Mouse (Mus musculus): ENCODE results near the gene Adrb1.

Adrb1 gene

DNA sequence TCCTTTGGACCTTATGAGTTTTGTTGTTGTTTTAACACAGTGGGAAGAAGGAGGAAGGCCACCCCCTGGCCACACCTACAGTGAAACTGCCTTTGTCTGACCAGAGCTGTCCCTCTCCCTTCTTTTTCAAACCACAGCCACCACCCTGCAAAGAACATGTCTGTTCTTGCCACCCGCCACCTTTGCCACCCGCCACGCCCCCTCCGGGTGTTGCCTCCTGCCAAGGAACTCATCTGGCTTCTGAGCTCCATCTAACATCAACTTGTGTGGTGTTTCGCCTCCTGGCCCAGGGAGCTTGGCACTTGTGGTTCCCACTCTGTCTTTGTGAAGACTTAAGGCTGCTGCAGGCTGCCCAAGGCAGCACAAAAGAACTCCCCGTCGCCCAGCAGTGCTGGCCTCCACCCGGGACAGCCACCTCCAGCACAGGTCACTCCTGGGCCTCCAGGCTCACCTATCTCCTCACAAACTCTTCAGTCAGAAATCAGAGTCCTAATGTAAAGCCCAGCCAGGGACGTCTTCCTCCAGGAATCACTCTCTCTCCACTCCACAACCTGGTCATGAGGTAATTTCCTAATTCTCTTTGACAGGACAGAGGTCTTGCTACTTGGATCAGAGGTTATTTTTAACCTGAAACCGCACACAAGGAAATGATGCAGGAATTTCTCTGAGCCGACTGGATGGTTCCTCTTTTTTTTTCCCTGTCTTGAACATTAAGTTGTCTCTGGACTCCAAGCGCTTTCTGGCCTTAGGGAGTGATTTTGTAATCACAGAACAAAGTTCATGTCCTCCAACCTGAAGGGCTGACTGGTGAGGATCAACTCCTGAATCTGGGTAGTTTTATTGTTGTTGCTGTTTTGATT, 18.5 kb upstream of the Adrb1 start:
- no peak for DNase-seq (ENCODE audit: low read depth)

DNA sequence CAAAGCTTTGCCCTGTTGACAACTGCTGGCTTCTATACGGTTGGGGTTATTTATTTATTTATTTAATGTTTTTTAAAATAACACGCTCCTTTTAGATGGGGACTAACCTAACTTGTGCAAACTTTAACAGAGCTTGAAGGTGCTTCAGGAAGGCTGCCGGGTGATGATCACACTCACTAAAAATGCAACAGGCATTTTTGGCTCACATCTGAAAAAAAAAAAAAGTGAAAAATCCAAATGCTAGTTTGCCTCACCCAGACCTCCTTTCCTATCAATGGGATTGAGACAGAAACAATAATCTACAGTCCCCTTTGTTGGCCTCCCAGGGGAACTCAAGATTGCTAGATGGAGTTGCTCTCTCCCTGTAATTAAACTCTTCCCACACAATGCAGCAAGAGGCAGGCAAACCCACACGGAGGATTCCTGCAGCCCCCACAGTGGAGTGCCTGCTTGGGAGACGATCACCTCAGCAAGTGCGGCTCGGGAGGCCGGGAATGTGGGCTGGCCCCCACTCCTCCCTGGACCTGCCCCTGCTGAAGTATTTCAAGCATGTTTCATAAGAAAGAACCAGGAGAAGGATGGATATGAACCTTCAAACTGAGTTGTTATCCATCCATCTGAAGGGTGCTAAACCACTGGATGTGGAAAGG, 16.8 kb upstream of the Adrb1 start:
- DNase-seq (ENCODE audit: low read depth) = peak; percentile 26

DNA sequence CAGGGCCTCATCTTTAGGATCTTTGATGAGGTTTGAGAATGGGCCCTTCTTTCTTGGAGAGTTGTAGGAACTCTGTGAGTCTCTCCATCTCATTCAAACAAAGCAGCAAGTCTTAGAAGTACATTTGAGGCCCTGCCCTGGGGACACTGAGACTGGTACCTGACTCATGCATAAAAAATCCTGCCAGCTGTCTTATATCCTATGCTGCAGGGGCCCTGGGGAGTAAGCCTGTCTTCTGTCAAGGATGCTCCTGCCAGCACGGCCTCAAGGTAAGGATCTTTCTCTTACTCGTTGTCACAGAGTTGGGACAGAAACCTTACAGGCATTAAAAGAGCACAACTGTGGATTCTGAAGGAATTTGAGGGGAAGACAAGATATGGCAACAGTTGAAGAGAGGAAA, 13.2 kb upstream of the Adrb1 start:
- peak; percentile 37 for DNase-seq (ENCODE audit: low read depth)

DNA sequence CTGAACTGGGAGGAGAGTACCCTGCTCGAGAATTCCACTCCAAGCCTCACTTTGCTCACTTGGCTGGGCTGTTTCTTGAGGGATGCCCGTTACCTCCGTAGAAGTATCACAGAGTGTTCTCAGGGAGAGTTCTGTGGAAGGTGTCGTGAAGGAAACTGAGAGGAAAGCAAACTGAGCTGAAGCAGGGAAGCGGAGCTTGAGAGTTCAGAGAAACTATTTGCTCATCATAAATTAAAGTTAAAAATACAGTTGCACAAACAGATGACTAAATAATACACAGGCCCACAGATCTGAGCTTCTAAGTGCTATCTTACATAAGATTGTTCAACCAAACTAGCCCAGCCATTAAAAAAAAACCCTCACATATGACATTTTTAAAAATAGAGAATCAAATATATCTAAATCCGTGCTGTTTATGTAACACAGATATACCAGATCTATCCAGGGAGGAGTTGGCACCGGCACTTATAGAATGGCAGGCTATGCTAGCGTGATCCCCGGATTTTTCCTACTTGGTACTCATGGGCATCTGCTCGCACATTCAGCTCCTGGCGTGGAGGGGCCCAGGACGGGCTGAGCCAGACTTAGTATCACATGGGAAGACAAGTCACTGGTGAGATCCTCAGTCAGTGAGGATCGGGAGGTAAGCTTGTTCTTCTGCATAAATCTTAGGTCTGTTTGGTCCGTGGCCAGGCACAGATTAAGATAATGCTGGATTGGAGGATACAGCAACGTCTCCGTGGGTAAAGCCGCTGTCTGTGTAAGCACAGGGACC, 11.7 kb upstream of the Adrb1 start:
- no peak for DNase-seq (ENCODE audit: low read depth)

DNA sequence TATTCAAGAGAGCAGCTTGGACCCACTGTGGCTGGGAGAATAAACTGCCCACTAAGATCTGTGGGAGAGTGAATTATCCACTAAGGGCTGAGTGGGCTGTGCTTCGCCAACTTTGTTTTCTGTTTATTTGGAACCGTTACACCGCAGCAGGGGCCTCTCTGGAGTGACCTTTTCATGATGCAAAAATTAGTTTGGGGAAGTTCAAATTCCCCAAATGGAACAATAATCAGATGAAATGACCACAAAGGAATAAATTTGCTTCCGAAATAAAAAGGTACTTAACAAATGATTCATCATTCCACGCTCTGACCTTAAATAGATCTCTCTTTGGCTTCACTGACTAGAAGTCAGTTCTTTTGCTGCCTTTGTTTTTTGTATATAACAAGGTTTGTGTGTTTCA, 8.4 kb upstream of the Adrb1 start:
- no peak for DNase-seq (ENCODE audit: low read depth)

DNA sequence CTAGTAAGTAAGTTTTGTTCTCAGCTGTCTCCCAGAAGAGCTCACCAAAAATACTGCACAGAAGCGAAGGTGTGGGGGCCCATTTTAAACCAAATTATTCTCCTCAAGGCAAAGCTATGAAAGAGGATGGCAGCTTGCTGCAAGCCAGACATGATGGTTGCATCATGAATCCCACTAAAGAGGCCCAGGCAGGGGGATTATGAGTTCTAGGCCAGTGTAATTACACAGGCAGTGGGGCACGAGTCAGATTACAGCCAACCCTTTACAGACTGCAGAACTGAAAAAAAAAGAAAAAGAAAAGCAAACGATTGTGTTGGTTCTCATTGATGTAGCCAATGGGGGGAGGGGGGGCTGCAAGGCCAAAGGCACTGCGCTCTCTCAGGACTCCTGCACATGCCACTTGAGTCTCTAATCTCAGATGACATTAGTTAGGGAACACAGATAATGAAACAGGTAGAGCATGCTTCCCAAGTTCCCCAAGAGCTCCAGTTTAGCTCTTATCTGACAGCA, 7.3 kb upstream of the Adrb1 start:
- peak; percentile 26 for DNase-seq (ENCODE audit: low read depth)

DNA sequence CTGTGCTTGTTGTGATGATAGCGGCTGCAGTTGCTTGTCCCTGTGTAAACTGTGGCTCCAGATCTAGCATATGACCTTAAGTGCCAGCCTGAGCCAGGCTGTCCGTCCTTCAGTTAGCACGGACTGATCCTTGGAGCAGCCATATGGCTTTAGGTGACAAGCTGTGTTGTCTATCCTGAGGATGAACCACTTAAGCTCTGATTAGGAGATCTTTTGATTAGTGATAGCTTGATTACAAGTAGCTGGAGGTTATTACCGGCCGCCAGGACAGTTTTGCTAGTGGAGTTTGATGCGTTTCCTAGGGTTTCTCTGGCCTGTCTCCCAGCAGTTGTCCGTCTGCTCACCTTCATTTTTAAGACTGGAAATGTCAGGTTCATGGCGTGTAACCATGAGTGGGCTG, 4.0 kb upstream of the Adrb1 start:
- DNase-seq (ENCODE audit: low read depth) = no peak

DNA sequence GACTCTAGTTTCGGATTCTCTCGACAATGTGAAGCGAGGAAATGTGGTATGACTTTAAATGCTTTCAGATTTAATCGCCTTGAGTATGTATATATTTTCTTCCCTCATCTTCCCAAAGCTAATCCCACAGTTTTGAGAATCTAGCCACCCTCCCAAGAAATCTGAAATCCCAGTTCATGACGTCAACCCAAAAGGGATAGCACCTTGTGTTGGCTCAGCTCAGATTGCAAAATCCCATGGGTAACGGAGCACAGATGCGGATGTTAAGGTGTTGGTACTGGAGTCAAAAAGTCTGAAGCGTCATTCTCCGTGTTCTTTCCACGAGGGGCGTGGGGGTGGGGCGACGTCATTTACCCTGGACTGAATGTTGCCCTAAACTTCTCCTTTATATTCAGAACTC, 1.1 kb upstream of the Adrb1 start:
- no peak for DNase-seq (ENCODE audit: low read depth)

DNA sequence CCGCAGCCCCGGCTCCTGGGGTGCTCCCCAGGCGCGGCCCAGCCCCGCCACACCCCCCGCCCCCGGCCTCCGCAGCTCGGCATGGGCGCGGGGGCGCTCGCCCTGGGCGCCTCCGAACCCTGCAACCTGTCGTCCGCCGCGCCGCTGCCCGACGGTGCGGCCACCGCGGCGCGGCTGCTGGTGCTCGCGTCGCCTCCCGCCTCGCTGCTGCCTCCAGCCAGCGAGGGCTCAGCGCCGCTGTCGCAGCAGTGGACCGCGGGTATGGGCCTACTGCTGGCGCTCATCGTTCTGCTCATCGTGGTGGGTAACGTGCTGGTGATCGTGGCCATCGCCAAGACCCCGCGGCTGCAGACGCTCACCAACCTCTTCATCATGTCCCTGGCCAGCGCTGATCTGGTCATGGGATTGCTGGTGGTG, 300 bp downstream of the Adrb1 start:
- DNase-seq (ENCODE audit: low read depth) = no peak

DNA sequence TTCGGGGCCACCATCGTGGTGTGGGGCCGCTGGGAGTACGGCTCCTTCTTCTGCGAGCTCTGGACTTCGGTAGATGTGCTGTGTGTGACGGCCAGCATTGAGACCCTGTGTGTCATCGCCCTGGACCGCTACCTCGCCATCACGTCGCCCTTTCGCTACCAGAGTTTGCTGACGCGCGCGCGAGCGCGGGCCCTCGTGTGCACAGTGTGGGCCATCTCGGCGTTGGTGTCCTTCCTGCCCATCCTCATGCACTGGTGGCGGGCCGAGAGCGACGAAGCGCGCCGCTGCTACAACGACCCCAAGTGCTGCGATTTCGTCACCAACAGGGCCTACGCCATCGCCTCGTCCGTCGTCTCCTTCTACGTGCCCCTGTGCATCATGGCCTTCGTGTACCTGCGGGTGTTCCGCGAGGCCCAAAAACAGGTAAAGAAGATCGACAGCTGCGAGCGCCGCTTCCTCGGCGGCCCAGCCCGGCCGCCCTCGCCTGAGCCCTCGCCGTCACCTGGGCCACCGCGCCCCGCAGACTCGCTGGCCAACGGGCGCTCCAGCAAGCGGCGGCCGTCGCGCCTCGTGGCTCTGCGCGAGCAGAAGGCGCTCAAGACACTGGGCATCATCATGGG, 822 bp downstream of the Adrb1 start:
- no peak for DNase-seq (ENCODE audit: low read depth)

DNA sequence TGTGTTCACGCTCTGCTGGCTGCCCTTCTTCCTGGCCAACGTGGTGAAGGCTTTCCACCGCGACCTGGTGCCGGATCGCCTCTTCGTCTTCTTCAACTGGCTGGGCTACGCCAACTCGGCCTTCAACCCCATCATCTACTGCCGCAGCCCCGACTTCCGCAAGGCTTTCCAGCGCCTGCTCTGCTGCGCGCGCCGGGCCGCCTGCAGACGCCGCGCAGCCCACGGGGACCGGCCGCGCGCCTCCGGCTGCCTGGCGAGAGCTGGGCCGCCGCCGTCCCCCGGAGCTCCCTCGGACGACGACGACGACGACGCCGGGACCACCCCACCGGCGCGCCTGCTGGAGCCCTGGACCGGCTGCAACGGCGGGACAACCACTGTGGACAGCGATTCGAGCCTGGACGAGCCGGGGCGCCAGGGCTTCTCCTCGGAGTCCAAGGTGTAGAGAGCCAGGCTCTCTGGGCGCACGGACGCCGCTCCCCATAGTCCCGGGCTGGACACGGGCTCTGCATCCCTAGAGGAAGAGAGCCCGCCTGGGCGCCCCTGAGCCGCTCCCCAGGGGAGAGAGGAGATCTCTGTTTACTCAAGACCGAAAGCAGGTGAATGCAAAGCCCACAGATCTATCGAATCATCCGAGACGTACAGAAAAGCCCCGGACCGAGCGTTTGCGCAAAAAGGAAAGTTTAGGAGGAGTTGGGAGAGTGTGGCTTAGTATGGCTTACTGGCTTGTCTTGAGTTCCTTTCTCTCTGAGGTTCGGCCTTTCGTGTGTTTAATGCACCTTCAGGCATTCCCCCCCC, 1.5 kb downstream of the Adrb1 start:
- DNase-seq (ENCODE audit: low read depth) = no peak

DNA sequence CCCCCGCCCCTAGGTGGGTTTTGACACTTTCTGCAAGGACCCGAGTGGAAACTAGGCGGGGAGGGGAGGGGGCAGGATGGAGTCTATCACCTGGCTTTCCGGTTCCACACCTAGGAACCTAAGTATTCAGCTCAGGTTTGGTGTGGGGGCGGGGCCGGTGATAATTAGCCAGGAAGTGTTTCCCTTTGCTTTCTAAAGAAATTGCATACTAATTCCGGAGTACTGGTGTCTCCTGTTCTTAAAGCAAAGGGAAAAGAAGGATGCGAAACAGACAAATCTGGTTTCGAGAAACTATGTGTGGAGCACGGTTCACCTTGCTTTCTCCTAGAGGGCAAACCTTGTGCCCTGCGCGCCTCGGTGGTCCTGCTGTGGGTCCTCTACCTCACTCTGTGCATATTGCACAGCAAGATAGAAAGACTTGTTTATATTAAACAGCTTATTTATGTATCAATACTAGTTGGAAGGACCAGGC, 2.2 kb downstream of the Adrb1 start:
- DNase-seq (ENCODE audit: low read depth) = no peak

DNA sequence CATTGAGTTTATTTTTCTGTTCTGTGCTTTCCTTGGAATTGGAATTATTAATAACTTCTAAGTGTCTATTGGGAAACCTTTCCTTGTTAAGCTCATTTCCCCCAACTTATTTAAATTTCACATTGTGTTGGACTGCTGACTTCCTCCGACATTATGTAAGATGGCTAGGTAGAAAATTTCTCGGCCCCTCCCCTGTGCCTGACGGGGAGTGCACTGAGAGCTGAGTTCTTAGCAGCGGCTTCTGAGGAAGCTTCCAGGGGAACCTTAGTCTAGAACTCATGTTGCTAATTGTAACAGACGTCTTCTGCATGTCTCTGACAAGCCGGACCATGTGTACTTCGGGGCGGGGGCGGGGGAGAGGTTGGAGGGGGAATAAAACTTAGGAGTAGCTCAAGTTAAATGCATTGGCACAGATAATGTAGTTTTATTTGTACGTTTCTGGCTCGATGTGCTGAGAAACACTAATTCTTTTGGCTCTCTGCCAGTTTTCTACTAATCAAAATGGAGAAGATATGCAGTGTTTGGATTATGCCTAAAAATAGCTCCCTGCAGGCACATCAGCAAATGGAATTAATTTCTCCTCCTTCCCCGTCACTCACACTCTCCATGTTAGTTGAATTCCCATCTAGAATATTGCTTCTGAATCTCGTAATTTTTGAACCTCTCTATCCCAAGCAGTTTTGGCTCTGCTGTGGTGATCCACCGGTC, 5.3 kb downstream of the Adrb1 start:
- DNase-seq (ENCODE audit: low read depth) = peak; percentile 30

DNA sequence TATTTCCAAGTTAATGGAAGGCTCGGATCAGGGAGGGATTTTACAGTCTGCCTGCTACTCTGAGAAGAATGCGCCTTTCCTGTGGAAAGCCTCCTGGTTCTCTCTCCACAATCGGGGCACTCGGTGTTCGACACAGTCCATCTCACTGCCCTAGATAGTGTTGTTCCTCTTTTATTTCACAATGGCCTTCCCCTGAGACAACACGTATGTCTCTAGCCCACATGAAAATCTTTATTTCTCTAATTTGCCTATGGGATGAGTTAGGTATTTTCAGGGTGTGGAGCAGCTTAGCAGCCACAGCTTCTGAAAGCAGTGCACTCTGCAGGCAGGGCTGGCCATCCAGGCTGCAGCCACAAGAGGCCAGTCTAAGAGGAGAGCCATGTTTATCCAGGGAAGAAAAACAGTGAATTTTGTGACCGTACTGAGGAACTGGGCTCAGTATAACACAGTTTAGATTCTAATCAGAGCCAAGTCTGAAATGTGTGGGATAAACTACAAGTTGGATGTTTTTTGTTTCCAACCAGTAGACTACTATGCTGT, 12.1 kb downstream of the Adrb1 start:
- no peak for DNase-seq (ENCODE audit: low read depth)

DNA sequence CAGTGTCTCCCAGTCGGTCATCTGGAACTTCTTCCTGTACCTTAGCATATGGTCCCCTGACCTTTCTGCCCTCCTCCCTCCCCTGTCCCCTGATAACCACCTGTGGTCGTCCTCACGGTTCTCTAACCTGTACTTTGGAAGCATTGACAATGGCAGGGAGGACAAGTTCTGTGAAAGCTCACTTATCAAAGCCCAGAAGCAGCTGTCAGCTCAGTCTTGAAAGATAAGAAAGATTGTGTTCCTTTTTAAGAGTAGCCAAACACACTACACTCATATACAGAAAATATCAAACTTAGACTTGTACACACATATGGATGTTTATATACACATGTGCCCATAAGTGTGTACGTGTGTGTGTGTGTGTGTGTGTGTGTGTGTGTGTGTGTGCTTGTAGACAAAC, 13.7 kb downstream of the Adrb1 start:
- DNase-seq (ENCODE audit: low read depth) = no peak

DNA sequence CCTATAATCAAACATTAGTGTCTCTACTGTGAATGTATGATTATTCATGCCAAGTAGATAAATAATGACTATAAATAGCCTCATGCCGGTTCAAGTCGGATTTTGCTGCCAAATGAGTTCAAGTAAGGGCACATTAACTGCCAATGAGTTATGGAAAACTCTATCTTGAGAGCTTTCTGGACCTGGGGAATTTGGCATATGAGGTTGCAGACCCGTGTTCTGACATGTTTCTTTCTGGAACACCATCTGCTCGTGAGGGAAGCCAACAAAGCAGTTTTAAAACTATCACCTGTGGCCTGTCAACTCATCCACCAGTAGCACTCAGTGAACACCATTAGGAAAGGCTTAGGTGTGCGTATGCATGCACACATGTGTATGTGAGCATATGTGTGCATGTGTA, 14.3 kb downstream of the Adrb1 start:
- DNase-seq (ENCODE audit: low read depth) = peak; percentile 25

DNA sequence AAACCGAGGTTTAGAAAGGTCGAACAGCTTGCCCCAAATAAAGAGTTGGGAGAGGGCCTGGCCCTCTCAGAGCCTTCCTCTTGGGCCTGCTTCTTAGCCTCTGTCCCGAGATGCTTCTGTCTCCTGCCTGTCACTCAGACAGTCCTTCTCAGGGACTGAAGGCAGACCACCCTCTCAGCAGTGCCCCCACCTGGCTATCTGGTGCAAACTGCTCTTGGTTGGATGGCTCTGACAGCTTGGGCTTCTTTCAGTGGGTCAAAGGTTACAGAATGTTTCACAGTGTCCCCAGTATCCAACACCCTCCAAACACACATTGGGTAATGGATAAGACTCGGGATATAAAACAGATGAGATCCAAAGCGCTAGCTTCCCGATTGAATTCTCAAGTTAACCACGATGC, 23.1 kb downstream of the Adrb1 start:
- DNase-seq (ENCODE audit: low read depth) = no peak

DNA sequence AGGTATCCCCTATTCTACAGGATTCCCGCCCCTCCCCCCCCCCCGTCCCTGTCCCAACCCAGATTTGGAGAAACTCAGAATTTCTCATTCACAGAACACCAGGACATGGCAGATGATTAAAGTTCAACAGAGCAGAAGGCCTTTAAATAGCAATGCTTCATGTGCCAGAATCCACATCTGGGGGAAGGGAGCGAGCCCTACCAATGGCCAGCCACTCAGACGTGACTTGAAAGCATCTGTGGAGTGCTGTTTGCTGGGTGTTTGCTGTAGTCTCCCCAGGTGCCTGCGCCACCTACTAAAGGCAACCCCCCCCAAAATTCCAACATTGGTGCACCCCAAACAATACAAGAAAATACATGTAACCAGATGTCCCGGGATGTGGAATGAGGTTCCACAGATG, 23.5 kb downstream of the Adrb1 start:
- DNase-seq (ENCODE audit: low read depth) = no peak

DNA sequence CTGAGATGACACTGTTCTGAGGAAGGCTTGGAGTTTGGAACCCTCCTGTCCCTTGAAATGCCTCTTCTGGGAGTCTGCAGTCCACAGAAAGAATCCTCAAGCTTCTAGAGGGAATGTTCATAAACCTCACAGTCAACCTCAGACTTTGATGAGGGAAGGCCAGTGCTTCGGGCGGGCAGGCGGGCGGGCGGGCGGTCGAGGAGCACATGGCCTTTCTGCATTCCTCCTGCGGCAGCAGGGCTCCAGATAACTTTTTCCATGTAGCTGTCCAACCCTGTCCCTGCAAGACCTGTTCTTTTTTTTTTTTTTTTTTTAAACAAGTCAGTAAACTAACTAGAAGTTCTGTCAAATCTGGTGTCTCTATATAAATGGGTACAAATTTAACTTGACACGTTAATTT, 24.6 kb downstream of the Adrb1 start:
- no peak for DNase-seq (ENCODE audit: low read depth)

DNA sequence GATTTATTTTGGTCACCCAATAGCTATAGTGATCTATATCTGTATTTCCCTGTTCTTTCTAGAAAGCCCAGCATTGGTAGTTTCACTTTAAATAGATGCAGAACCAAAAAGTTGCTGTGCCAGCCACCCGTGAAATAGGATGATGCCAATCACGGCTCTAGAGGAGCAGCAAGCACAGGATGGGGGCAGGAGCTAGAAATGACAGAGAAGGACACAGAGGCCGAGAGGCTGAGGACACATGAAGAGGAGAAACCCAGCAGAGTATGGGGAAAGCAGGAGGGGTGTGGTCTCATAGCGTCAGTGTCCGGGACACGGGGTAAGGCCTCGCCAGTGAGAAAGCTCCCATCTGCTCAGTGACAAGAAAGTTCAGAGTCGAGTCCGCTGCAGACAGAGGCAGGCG, 25.9 kb downstream of the Adrb1 start:
- DNase-seq (ENCODE audit: low read depth) = no peak

Measured in NIH3T3 (cell line).